Mouse (Mus musculus): ENCODE measurements at regions not wholly inside any gene's neighbourhood (a gene's known extent, or its start where the extent isn't known, plus 50 kb on each side); places are given as distances from the start of the nearest gene placed in this dataset.

- Histone ChIP-seq H3K9ac (ENCODE audit: low read depth, low read length) (no peak overlapping the region), H3K27ac (ENCODE audit: low read depth, low read length) (no peak overlapping the region), H3K9me3 (ENCODE audit: control insufficient read depth, low read length) (no peaks in the 10 kb centered on the region), H3K36me3 (ENCODE audit: control insufficient read depth, insufficient read depth, low read length) (no peaks in the 10 kb centered on the region), H3K4me3 (ENCODE audit: low read depth, low read length) (no peak overlapping the region), H3K4me1 (replicated peaks; ENCODE audit: control insufficient read depth, insufficient read depth, low read length) (no peaks in the 10 kb centered on the region), H3K27me3 (ENCODE audit: control insufficient read depth, insufficient read depth, low read length) (no peaks in the 10 kb centered on the region), H3K4me2 (replicated peaks; ENCODE audit: low read depth, low read length) (no peak overlapping the region)
- no peak for DNase-seq (ENCODE audit: low spot score)
- WGBS = 80% methylated on average over 6 of the region's 6 CpGs
- ATAC-seq (ENCODE audit: low FRiP score) = no peak
Measured at GRCm38 (mm10) chr10:119011511-119011910, 141.5 kb upstream of the Dyrk2 start.

- Histone ChIP-seq H3K9me3 (ENCODE audit: control insufficient read depth, low read length) (no peaks in the 10 kb centered on the region), H3K4me3 (ENCODE audit: low read depth, low read length) (no peak overlapping the region), H3K4me2 (replicated peaks; ENCODE audit: low read depth, low read length) (no peak overlapping the region), H3K4me1 (replicated peaks; ENCODE audit: control insufficient read depth, insufficient read depth, low read length) (no peaks in the 10 kb centered on the region), H3K27ac (ENCODE audit: low read depth, low read length) (no peak overlapping the region), H3K9ac (ENCODE audit: low read depth, low read length) (no peak overlapping the region), H3K36me3 (ENCODE audit: control insufficient read depth, insufficient read depth, low read length) (no peaks in the 10 kb centered on the region), H3K27me3 (ENCODE audit: control insufficient read depth, insufficient read depth, low read length) (no peaks in the 10 kb centered on the region)
- ATAC-seq (ENCODE audit: low FRiP score) (no peak), DNase-seq (ENCODE audit: low spot score) (no peak)
- WGBS = 45% methylated on average over 7 of the region's 7 CpGs
Measured at GRCm38 (mm10) chr10:119010884-119011283, 140.9 kb upstream of the Dyrk2 start.

GRCm38 (mm10) chr10:119006866-119007575 lies 137.0 kb upstream of the Dyrk2 start:
- H3K4me3 ChIP-seq (ENCODE audit: low read depth, low read length) = no peak overlapping the region
- H3K27ac ChIP-seq (ENCODE audit: low read depth, low read length) = no peak overlapping the region
- ATAC-seq (ENCODE audit: low FRiP score) = no peak
- H3K4me1 ChIP-seq (replicated peaks; ENCODE audit: control insufficient read depth, insufficient read depth, low read length) = no peaks in the 10 kb centered on the region
- no peaks in the 10 kb centered on the region for H3K9me3 ChIP-seq (ENCODE audit: control insufficient read depth, low read length)
- H3K9ac ChIP-seq (ENCODE audit: low read depth, low read length) = no peak overlapping the region
- no peaks in the 10 kb centered on the region for H3K27me3 ChIP-seq (ENCODE audit: control insufficient read depth, insufficient read depth, low read length)
- 92% methylated on average over 19 of the region's 19 CpGs for WGBS
- DNase-seq (ENCODE audit: low spot score) = no peak
- no peak overlapping the region for H3K4me2 ChIP-seq (replicated peaks; ENCODE audit: low read depth, low read length)
- no peaks in the 10 kb centered on the region for H3K36me3 ChIP-seq (ENCODE audit: control insufficient read depth, insufficient read depth, low read length)

- Histone ChIP-seq H3K36me3 (ENCODE audit: control insufficient read depth, insufficient read depth, low read length) (no peaks in the 10 kb centered on the region), H3K4me3 (ENCODE audit: low read depth, low read length) (no peak overlapping the region), H3K9ac (ENCODE audit: low read depth, low read length) (no peak overlapping the region), H3K9me3 (ENCODE audit: control insufficient read depth, low read length) (no peaks in the 10 kb centered on the region), H3K4me1 (replicated peaks; ENCODE audit: control insufficient read depth, insufficient read depth, low read length) (no peaks in the 10 kb centered on the region), H3K27me3 (ENCODE audit: control insufficient read depth, insufficient read depth, low read length) (no peaks in the 10 kb centered on the region), H3K27ac (ENCODE audit: low read depth, low read length) (no peak overlapping the region), H3K4me2 (replicated peaks; ENCODE audit: low read depth, low read length) (no peak overlapping the region)
- 88% methylated on average over 8 of the region's 8 CpGs for WGBS
- DNase-seq (ENCODE audit: low spot score) (no peak), ATAC-seq (ENCODE audit: low FRiP score) (no peak)
Measured at GRCm38 (mm10) chr10:119005491-119005890, 135.5 kb upstream of the Dyrk2 start.

GRCm38 (mm10) chr10:119004426-119004825 lies 134.4 kb upstream of the Dyrk2 start:
- no peaks in the 10 kb centered on the region for H3K27me3 ChIP-seq (ENCODE audit: control insufficient read depth, insufficient read depth, low read length)
- H3K9ac ChIP-seq (ENCODE audit: low read depth, low read length) = no peak overlapping the region
- no peak overlapping the region for H3K4me2 ChIP-seq (replicated peaks; ENCODE audit: low read depth, low read length)
- no peak overlapping the region for H3K4me3 ChIP-seq (ENCODE audit: low read depth, low read length)
- H3K4me1 ChIP-seq (replicated peaks; ENCODE audit: control insufficient read depth, insufficient read depth, low read length) = no peaks in the 10 kb centered on the region
- no peak for DNase-seq (ENCODE audit: low spot score)
- H3K36me3 ChIP-seq (ENCODE audit: control insufficient read depth, insufficient read depth, low read length) = no peaks in the 10 kb centered on the region
- H3K27ac ChIP-seq (ENCODE audit: low read depth, low read length) = no peak overlapping the region
- H3K9me3 ChIP-seq (ENCODE audit: control insufficient read depth, low read length) = no peaks in the 10 kb centered on the region
- no peak for ATAC-seq (ENCODE audit: low FRiP score)
- 90% methylated on average over 11 of the region's 11 CpGs for WGBS

GRCm38 (mm10) chr10:119003839-119004238 lies 133.8 kb upstream of the Dyrk2 start:
- H3K9ac ChIP-seq (ENCODE audit: low read depth, low read length) = no peak overlapping the region
- no peaks in the 10 kb centered on the region for H3K27me3 ChIP-seq (ENCODE audit: control insufficient read depth, insufficient read depth, low read length)
- DNase-seq (ENCODE audit: low spot score) (no peak), ATAC-seq (ENCODE audit: low FRiP score) (no peak)
- H3K4me1 ChIP-seq (replicated peaks; ENCODE audit: control insufficient read depth, insufficient read depth, low read length) = no peaks in the 10 kb centered on the region
- H3K4me3 ChIP-seq (ENCODE audit: low read depth, low read length) = no peak overlapping the region
- no peak overlapping the region for H3K4me2 ChIP-seq (replicated peaks; ENCODE audit: low read depth, low read length)
- no peaks in the 10 kb centered on the region for H3K9me3 ChIP-seq (ENCODE audit: control insufficient read depth, low read length)
- no peak overlapping the region for H3K27ac ChIP-seq (ENCODE audit: low read depth, low read length)
- H3K36me3 ChIP-seq (ENCODE audit: control insufficient read depth, insufficient read depth, low read length) = no peaks in the 10 kb centered on the region
- WGBS = 63% methylated on average over 5 of the region's 5 CpGs

- ATAC-seq (ENCODE audit: low FRiP score) (no peak), DNase-seq (ENCODE audit: low spot score) (no peak)
- H3K27me3 ChIP-seq (ENCODE audit: control insufficient read depth, insufficient read depth, low read length) = no peaks in the 10 kb centered on the region
- no peak overlapping the region for H3K4me3 ChIP-seq (ENCODE audit: low read depth, low read length)
- H3K27ac ChIP-seq (ENCODE audit: low read depth, low read length) = no peak overlapping the region
- H3K4me1 ChIP-seq (replicated peaks; ENCODE audit: control insufficient read depth, insufficient read depth, low read length) = no peaks in the 10 kb centered on the region
- no peak overlapping the region for H3K9ac ChIP-seq (ENCODE audit: low read depth, low read length)
- no peak overlapping the region for H3K4me2 ChIP-seq (replicated peaks; ENCODE audit: low read depth, low read length)
- no peaks in the 10 kb centered on the region for H3K36me3 ChIP-seq (ENCODE audit: control insufficient read depth, insufficient read depth, low read length)
- H3K9me3 ChIP-seq (ENCODE audit: control insufficient read depth, low read length) = no peaks in the 10 kb centered on the region
- 94% methylated on average over 2 of the region's 2 CpGs for WGBS
Measured at GRCm38 (mm10) chr10:119003042-119003441, 133.0 kb upstream of the Dyrk2 start.

GRCm38 (mm10) chr10:119001895-119002294 lies 131.9 kb upstream of the Dyrk2 start:
- H3K9ac ChIP-seq (ENCODE audit: low read depth, low read length) = no peak overlapping the region
- no peak overlapping the region for H3K4me2 ChIP-seq (replicated peaks; ENCODE audit: low read depth, low read length)
- no peaks in the 10 kb centered on the region for H3K9me3 ChIP-seq (ENCODE audit: control insufficient read depth, low read length)
- ATAC-seq (ENCODE audit: low FRiP score) (no peak), DNase-seq (ENCODE audit: low spot score) (no peak)
- no peaks in the 10 kb centered on the region for H3K36me3 ChIP-seq (ENCODE audit: control insufficient read depth, insufficient read depth, low read length)
- 91% methylated on average over 7 of the region's 7 CpGs for WGBS
- H3K27ac ChIP-seq (ENCODE audit: low read depth, low read length) = no peak overlapping the region
- no peaks in the 10 kb centered on the region for H3K27me3 ChIP-seq (ENCODE audit: control insufficient read depth, insufficient read depth, low read length)
- H3K4me1 ChIP-seq (replicated peaks; ENCODE audit: control insufficient read depth, insufficient read depth, low read length) = no peaks in the 10 kb centered on the region
- no peak overlapping the region for H3K4me3 ChIP-seq (ENCODE audit: low read depth, low read length)

- Histone ChIP-seq H3K4me1 (replicated peaks; ENCODE audit: control insufficient read depth, insufficient read depth, low read length) (no peaks in the 10 kb centered on the region), H3K4me3 (ENCODE audit: low read depth, low read length) (no peak overlapping the region), H3K9ac (ENCODE audit: low read depth, low read length) (no peak overlapping the region), H3K27ac (ENCODE audit: low read depth, low read length) (no peak overlapping the region), H3K9me3 (ENCODE audit: control insufficient read depth, low read length) (no peaks in the 10 kb centered on the region), H3K27me3 (ENCODE audit: control insufficient read depth, insufficient read depth, low read length) (no peaks in the 10 kb centered on the region), H3K4me2 (replicated peaks; ENCODE audit: low read depth, low read length) (no peak overlapping the region), H3K36me3 (ENCODE audit: control insufficient read depth, insufficient read depth, low read length) (no peaks in the 10 kb centered on the region)
- ATAC-seq (ENCODE audit: low FRiP score) = no peak
- WGBS = 89% methylated on average over 17 of the region's 17 CpGs
- no peak for DNase-seq (ENCODE audit: low spot score)
Measured at GRCm38 (mm10) chr10:119001000-119001780, 131.2 kb upstream of the Dyrk2 start.
